18 mouse cellular contexts compared by ENCODE assay signal in genomic region chr4:129846823-129847222, GRCm38 (mm10). TPM values are rescaled to one million over a fixed set of nuclear protein-coding genes. Genes with fewer than 3 reads are reported as not detected.
DNase-seq lines count a peak whose midpoint lies in the region; ATAC-seq and TF ChIP-seq lines count a peak whose summit lies in the region.
"Had no signal": no experiment of that assay in that cellular context is flagged by ENCODE, and none has a peak within 500 bp of the region (broad histone marks: within the 10 kb centered on the region; RNA-seq: fewer than 3 reads in every experiment).

No protein-coding gene starts in this region.

- no peak overlapping the region for H3K4me2 ChIP-seq in liver, embryonic 14.5 days (ENCODE audit: low read depth)
- no peak overlapping the region for H3K4me2 ChIP-seq in liver, embryonic 11.5 days
- H3K4me2 ChIP-seq: embryonic facial prominence, embryonic 12.5 days; liver, embryonic 12.5 days had no signal

- CTCF ChIA-PET in Patski (lab: Charles Lee) = no interaction called here

- ATAC-seq in liver, embryonic 14.5 days (ENCODE audit: insufficient read depth) = no peak
- no peak for ATAC-seq in liver, embryonic 11.5 days (replicated peaks; ENCODE audit: low FRiP score)
- ATAC-seq in Patski = no peak
- ATAC-seq: liver, embryonic 12.5 days had no signal

- no peaks in the 10 kb centered on the region for H3K27me3 ChIP-seq in heart, adult 2 months (ENCODE audit: control insufficient read depth, insufficient read depth, low read length)
- no peaks in the 10 kb centered on the region for H3K27me3 ChIP-seq in liver, embryonic 14.5 days (ENCODE audit: control insufficient read depth, insufficient read depth, low read length)
- H3K27me3 ChIP-seq in liver, embryonic 11.5 days (replicated peaks; ENCODE audit: control insufficient read depth, insufficient read depth, low read length) = no peaks in the 10 kb centered on the region
- H3K27me3 ChIP-seq in Patski = no peaks in the 10 kb centered on the region
- H3K27me3 ChIP-seq: embryonic facial prominence, embryonic 12.5 days; liver, embryonic 12.5 days had no signal

- H3K4me1 ChIP-seq in heart, adult 2 months (ENCODE audit: control insufficient read depth, insufficient read depth, low read length) = no peaks in the 10 kb centered on the region
- no peaks in the 10 kb centered on the region for H3K4me1 ChIP-seq in liver, embryonic 14.5 days (replicated peaks; ENCODE audit: control insufficient read depth in 2 of 2, insufficient read depth in 2 of 2, low read length in 1 of 2)
- no peaks in the 10 kb centered on the region for H3K4me1 ChIP-seq in liver, embryonic 11.5 days (replicated peaks; ENCODE audit: control insufficient read depth, insufficient read depth, low read length)
- H3K4me1 ChIP-seq: embryonic facial prominence, embryonic 12.5 days; heart, embryonic 10.5 days; hindbrain, embryonic 10.5 days; liver, embryonic 12.5 days had no signal

- TF ChIP-seq CTCF in heart, adult 2 months (IDR thresholded peaks at IDR 0.05) = peak; percentile 42
- TF ChIP-seq CTCF in liver, embryonic 14.5 days (IDR thresholded peaks at IDR 0.05; ENCODE audit: low read depth) = peak; percentile 32
- peak; percentile 23 for TF ChIP-seq CTCF in Patski (IDR thresholded peaks at IDR 0.05)

- no peak overlapping the region for H3K4me3 ChIP-seq in heart, adult 2 months
- no peak overlapping the region for H3K4me3 ChIP-seq in liver, embryonic 14.5 days (ENCODE audit: insufficient read depth in 1 of 2, low read depth in 2 of 2, low read length in 2 of 2)
- H3K4me3 ChIP-seq in liver, embryonic 11.5 days (ENCODE audit: low read depth, low read length) = no peak overlapping the region
- H3K4me3 ChIP-seq: embryonic facial prominence, embryonic 12.5 days; heart, embryonic 10.5 days; hindbrain, embryonic 10.5 days; liver, embryonic 12.5 days had no signal

- no peaks in the 10 kb centered on the region for H3K9me3 ChIP-seq in liver, embryonic 14.5 days (ENCODE audit: control insufficient read depth, low read length)
- H3K9me3 ChIP-seq in liver, embryonic 11.5 days (ENCODE audit: control insufficient read depth, low read length) = no peaks in the 10 kb centered on the region
- H3K9me3 ChIP-seq: embryonic facial prominence, embryonic 12.5 days; heart, embryonic 10.5 days; hindbrain, embryonic 10.5 days; liver, embryonic 12.5 days had no signal

- in situ Hi-C loops in Patski (cut with MboI; ENCODE audit: low pct_unique_long_range_greater_than_20kb) = no loop called here

- no peak overlapping the region for H3K27ac ChIP-seq in heart, adult 2 months
- no peak overlapping the region for H3K27ac ChIP-seq in liver, embryonic 14.5 days
- no peak overlapping the region for H3K27ac ChIP-seq in liver, embryonic 11.5 days (ENCODE audit: low read depth, low read length)
- H3K27ac ChIP-seq: embryonic facial prominence, embryonic 12.5 days; heart, embryonic 10.5 days; hindbrain, embryonic 10.5 days; liver, embryonic 12.5 days; macrophage had no signal

- POLR2A ChIA-PET in Patski (lab: Charles Lee) = no interaction called here

- H3K79me2 ChIP-seq in heart, adult 2 months (replicated peaks; ENCODE audit: control insufficient read depth, insufficient read depth, low read length) = no peaks in the 10 kb centered on the region; the same call in 1 of the 2 replicates

- DNase-seq in heart, adult 2 months = no peak
- DNase-seq in heart, postnatal 10 days = no peak
- no peak for DNase-seq in liver, embryonic 14.5 days (ENCODE audit: low read depth in 3 of 3, low spot score in 3 of 3)
- no peak for DNase-seq in liver, embryonic 11.5 days (ENCODE audit: low spot score)
- peak; percentile 33 for DNase-seq in CD4-positive helper T cell, adult 2 months (ENCODE audit: low read depth, low spot score)
- no peak for DNase-seq in Patski (ENCODE audit: low read depth, low spot score)
- DNase-seq in adipocyte (ENCODE audit: low spot score) = no peak
- no peak for DNase-seq in spleen, postnatal 10 days (ENCODE audit: low spot score in 2 of 2)
- DNase-seq: cerebellum, adult 11-12 months; gastrocnemius, postnatal 14 days; kidney, postnatal 14 days; midbrain, embryonic 14.5 days; right cerebral cortex, postnatal 14 days had no signal

- H3K9ac ChIP-seq in heart, adult 2 months (ENCODE audit: low read depth, low read length) = no peak overlapping the region
- no peak overlapping the region for H3K9ac ChIP-seq in liver, embryonic 14.5 days (replicated peaks)
- H3K9ac ChIP-seq in liver, embryonic 11.5 days (ENCODE audit: low read depth, low read length) = no peak overlapping the region
- H3K9ac ChIP-seq: embryonic facial prominence, embryonic 12.5 days; liver, embryonic 12.5 days had no signal

- H3K36me3 ChIP-seq in heart, adult 2 months (ENCODE audit: control insufficient read depth, insufficient read depth, low read length) = peaks cover 7% of the 10 kb centered on the region
- H3K36me3 ChIP-seq in liver, embryonic 14.5 days (replicated peaks; ENCODE audit: control insufficient read depth, insufficient read depth, low read depth) = peaks cover 52% of the 10 kb centered on the region
- H3K36me3 ChIP-seq in liver, embryonic 11.5 days (ENCODE audit: control insufficient read depth, insufficient read depth, low read length) = peaks cover 33% of the 10 kb centered on the region; the same call in 1 of the 2 replicates

- TF ChIP-seq EP300 in heart, adult 2 months (IDR thresholded peaks at IDR 0.05; ENCODE audit: insufficient read depth, low read depth, low read length) = no peak
- TF ChIP-seq EP300 in liver, embryonic 14.5 days (IDR thresholded peaks at IDR 0.05; ENCODE audit: low read depth) = no peak

- 78% methylated on average over 9 of the region's 9 CpGs for WGBS in heart, adult 2 months
- 81% methylated on average over 9 of the region's 9 CpGs for WGBS in liver, embryonic 14.5 days (ENCODE audit: insufficient replicate concordance)
- WGBS in liver, embryonic 11.5 days = 84% methylated on average over 9 of the region's 9 CpGs

- intact Hi-C loops in heart, adult 2 months (cut with DNase I) = loop anchor here (5.0 kb wide), 1 partner anchor 60 kb away; no protein-coding TSS in a partner anchor
- intact Hi-C loops in heart, postnatal 10 days (cut with DNase I) = loop anchor here (2.0 kb wide), 1 partner anchor 82 kb away; the partner anchor contains the start of gene Spocd1

- no peak for TF ChIP-seq POLR2A in heart, adult 2 months (IDR thresholded peaks at IDR 0.05; ENCODE audit: insufficient read depth, low read depth, low read length)

RNA-seq across cellular contexts. Expression of gene Ptp4a2, which starts 35.8 kb away (rescaled TPM):
- total RNA-seq in heart, adult 2 months (2021) = 100 to 1,000 TPM; 194 to 199 TPM
- 51.6 and 110 TPM in 2 replicates for polyA plus RNA-seq in heart, adult 2 months (2012; rRNA removed)
- total RNA-seq in heart, postnatal 10 days (2021) = 100 to 1,000 TPM; 243 to 271 TPM
- 26.1 and 42.2 TPM in 2 replicates for polyA plus RNA-seq in liver, embryonic 14.5 days (2012; rRNA removed)
- 150 and 154 TPM in 2 replicates for polyA plus RNA-seq in liver, embryonic 14.5 days (2014; fragmentation: Nextera tagmentation; extraction: Ambion mirVana)
- polyA plus RNA-seq in liver, embryonic 11.5 days (2014; fragmentation: Nextera tagmentation; extraction: Ambion mirVana) = 279 and 298 TPM in 2 replicates
- polyA plus RNA-seq in Patski (2021) = 92.4 TPM
